Mouse (Mus musculus) erythroblast, embryonic 14.5 days (primary cell): ENCODE measurements around the gene Kat7. TPM values are rescaled to one million over a fixed set of nuclear protein-coding genes. Genes with fewer than 3 reads are reported as not detected.
A peak's percentile ranks its signal among the peaks of the same experiment; 100 is the strongest.

ENCODE experiments used
- H3K27me3 ChIP-seq: 2 replicates; pipeline ENCODE4 v1.6.1; 2012; ENCODE audit warnings: inconsistent platforms; ENCODE audit not compliant: control insufficient read depth
- H3K36me3 ChIP-seq: 2 replicates; pipeline ENCODE4 v1.6.1; 2012; ENCODE audit warnings: mild to moderate bottlenecking, inconsistent platforms; ENCODE audit not compliant: control insufficient read depth
- H3K4me1 ChIP-seq: 2 replicates; pipeline ENCODE4 v1.6.1; 2012; ENCODE audit warnings: inconsistent platforms; ENCODE audit not compliant: control insufficient read depth
- H3K4me3 ChIP-seq: replicated peaks from 2 replicates; pipeline ENCODE3; 2012; ENCODE audit warnings: moderate library complexity, mild to moderate bottlenecking, inconsistent platforms
- H3K9me3 ChIP-seq: 2 replicates; pipeline ENCODE4 v1.6.1; 2012; ENCODE audit warnings: low read length, inconsistent platforms, mixed read lengths; ENCODE audit not compliant: control insufficient read depth
- GATA1 ChIP-seq: IDR thresholded peaks from 2 replicates; pipeline ENCODE4 v1.6.1; 2012; ENCODE audit warnings: low read length, inconsistent platforms, mixed read lengths
- TAL1 ChIP-seq: IDR thresholded peaks from 3 replicates; pipeline ENCODE4 v1.6.1; 2012; ENCODE audit warnings: low read length, inconsistent platforms, mixed read lengths
- polyA plus RNA-seq: library from polyadenylated mRNA; stranded (reverse); fragments of >175 nt; gene quantifications from 2 replicates; pipeline ENCODE4 v1.2.3, GENCODE M21; 2012

Kat7 gene
- polyA plus RNA-seq, 1 experiment, result 1.4 TPM

DNA sequence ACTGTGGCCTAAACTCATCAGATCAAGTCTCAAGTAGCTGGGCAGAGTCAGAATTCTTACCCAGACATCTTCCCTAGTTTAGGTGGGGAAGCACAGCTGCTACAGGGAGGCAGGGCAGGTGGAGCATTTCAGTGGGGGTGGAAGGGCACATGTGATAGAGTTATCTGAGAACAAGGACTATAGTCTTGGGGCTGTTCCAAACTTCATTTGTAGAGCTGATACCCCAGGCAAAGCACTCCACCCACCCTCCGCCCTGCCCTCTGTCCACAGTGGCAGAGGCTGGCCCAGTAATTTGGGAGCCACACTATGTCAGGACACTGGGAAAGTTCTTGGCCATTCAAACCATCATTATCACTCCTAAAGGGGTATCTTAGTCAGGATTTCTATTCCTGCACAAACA lies 10.0 kb upstream of the Kat7 start:
- H3K27me3 ChIP-seq, result no peaks in the 10 kb centered on the region
- H3K36me3 ChIP-seq, result peaks cover 13% of the 10 kb centered on the region
- peaks cover 75% of the 10 kb centered on the region for H3K4me1 ChIP-seq
- TF ChIP-seq GATA1, result no peak
- TF ChIP-seq TAL1, result no peak
- H3K9me3 ChIP-seq, result no peaks in the 10 kb centered on the region
- H3K4me3 ChIP-seq, result peak overlapping the region; percentile 43

- H3K36me3 ChIP-seq, result peaks cover 13% of the 10 kb centered on the region
- TF ChIP-seq GATA1, result no peak
- TF ChIP-seq TAL1, result no peak
- no peak overlapping the region for H3K4me3 ChIP-seq
- peaks cover 78% of the 10 kb centered on the region for H3K4me1 ChIP-seq
- no peaks in the 10 kb centered on the region for H3K9me3 ChIP-seq
- H3K27me3 ChIP-seq, result no peaks in the 10 kb centered on the region
Measured at GRCm38 (mm10) chr11:95319506-95319905, 9.5 kb upstream of the Kat7 start.

DNA sequence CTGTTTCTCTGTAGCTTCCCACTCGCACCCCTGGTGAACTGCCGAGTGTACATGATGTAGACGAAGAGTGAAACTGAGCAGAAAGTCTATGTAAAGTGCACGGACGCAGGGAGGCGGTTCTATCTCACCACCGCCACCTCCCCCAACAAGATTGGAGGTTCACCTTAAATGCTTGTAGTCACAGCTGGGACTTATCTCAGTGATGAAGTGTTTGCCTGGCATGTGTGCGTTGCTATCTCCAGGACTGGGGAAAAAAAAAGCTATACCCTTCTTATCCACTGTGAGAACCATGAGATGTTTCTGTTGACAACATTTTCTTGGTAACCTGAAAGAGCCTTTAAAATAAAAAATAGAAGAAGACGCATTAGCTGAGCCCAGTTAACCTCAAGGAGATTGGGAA lies 8.1 kb upstream of the Kat7 start:
- peak overlapping the region; percentile 32 for H3K4me3 ChIP-seq
- no peaks in the 10 kb centered on the region for H3K27me3 ChIP-seq
- TF ChIP-seq TAL1 (no peak), GATA1 (no peak; the same call in 1 of the 2 replicates)
- H3K36me3 ChIP-seq, result peaks cover 14% of the 10 kb centered on the region
- peaks cover 83% of the 10 kb centered on the region for H3K4me1 ChIP-seq
- H3K9me3 ChIP-seq, result no peaks in the 10 kb centered on the region

GRCm38 (mm10) chr11:95315215-95315955 lies 5.3 kb upstream of the Kat7 start:
- no peaks in the 10 kb centered on the region for H3K9me3 ChIP-seq
- H3K4me3 ChIP-seq, result no peak overlapping the region
- peaks cover 13% of the 10 kb centered on the region for H3K36me3 ChIP-seq
- no peaks in the 10 kb centered on the region for H3K27me3 ChIP-seq
- TF ChIP-seq GATA1 (no peak), TAL1 (no peak)
- peaks cover 81% of the 10 kb centered on the region for H3K4me1 ChIP-seq

- Histone ChIP-seq H3K9me3 (no peaks in the 10 kb centered on the region), H3K4me1 (peaks cover 67% of the 10 kb centered on the region), H3K27me3 (no peaks in the 10 kb centered on the region), H3K36me3 (peaks cover 22% of the 10 kb centered on the region), H3K4me3 (peak overlapping the region; percentile 79)
- TF ChIP-seq GATA1 (no peak), TAL1 (no peak)
Measured at GRCm38 (mm10) chr11:95311425-95311807, 1.4 kb upstream of the Kat7 start.

DNA sequence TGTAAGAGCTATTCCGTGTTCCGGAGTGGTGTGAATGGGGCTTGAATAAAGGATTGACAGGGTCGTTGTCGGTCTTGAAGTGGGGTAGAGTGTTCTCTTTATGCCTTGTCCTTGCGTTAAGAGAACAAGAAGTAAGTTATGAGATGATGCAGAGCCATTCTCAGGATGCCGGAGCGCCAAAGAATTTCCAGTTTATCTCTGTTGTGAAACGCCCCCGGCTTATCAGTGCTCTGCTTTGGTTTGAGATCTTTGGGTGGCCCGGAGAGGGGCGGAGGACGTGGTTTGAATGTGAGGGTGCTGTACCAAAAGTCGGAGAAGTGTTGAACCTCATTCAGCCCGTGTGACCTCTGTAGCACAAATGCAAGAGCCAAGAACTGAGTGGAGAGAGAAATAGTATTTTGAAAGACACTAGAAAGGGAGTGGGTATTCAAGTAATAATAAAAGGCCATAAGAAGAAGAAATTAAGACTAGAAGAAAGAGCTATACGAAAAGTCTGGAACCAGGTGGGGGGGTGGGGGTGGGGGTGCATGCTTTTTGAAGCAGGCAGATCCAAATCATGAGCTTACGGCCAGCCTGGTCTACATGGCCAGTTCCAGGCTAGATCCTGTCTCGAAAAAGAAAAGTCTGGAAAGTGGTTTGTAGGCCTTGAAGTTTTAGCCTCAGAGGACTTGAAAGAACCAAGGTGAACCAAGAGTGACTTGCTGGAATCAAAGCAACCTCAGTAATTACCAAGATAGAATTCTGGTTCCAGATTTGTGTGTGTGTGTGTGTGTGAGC lies 790 bp upstream of the Kat7 start:
- no peaks in the 10 kb centered on the region for H3K9me3 ChIP-seq
- peak; percentile 48; the same call in 1 of the 2 replicates for TF ChIP-seq GATA1
- TF ChIP-seq TAL1, result no peak
- peaks cover 67% of the 10 kb centered on the region for H3K4me1 ChIP-seq
- peak overlapping the region; percentile 79 for H3K4me3 ChIP-seq
- H3K36me3 ChIP-seq, result peaks cover 28% of the 10 kb centered on the region
- no peaks in the 10 kb centered on the region for H3K27me3 ChIP-seq

DNA sequence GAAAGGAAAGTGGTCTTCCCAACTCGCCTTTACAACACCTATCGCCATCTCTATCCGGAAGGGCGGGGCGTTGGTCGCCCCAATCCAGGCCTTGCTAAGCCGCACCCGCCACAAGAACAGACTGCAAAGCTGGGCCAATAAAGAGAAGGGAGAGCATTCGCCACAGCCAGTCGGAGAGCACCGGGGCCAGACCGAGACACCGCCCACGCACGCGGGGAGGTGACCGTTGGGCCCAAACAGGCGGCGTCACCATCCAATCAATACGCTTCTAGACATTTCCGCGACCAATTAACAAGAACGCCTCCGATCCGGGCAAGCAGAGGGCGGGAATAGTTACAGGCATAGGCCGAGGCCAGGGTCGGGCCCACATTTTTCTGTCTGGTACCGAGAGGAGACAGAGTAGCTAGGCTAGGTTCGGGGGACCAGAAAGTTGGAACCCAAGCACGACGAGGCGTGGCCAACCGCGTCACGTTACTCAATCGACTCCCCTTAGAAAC lies 488 bp downstream of the Kat7 start:
- peaks cover 59% of the 10 kb centered on the region for H3K4me1 ChIP-seq
- H3K4me3 ChIP-seq, result peak overlapping the region; percentile 79
- peaks cover 40% of the 10 kb centered on the region for H3K36me3 ChIP-seq

GRCm38 (mm10) chr11:95307526-95307925 lies 2.5 kb downstream of the Kat7 start:
- H3K36me3 ChIP-seq, result peaks cover 57% of the 10 kb centered on the region

More for the DNA sequence above, 488 bp downstream of the Kat7 start:
- TF ChIP-seq TAL1 (no peak), GATA1 (no peak)
- Histone ChIP-seq H3K9me3 (no peaks in the 10 kb centered on the region), H3K27me3 (no peaks in the 10 kb centered on the region)

DNA sequence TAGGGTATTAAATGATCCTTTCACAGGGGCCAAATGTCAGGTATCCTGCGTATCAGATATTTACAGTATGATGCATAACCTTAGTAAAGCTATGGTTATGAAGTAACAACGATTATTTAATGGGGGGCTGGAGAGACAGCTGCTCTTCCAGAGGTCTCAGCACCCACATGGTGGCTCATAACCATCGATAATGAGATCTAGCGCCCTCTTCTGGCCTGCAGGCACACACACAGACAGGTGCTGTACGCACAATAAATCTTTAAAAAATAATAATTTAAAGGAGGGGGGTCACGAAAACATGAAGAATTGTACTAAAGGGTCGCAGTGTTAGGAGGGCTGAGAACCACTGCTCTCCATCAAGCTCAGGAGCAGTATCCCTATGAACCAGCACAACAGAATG lies 4.4 kb downstream of the Kat7 start:
- Histone ChIP-seq H3K36me3 (peaks cover 77% of the 10 kb centered on the region), H3K4me1 (peaks cover 35% of the 10 kb centered on the region), H3K9me3 (no peaks in the 10 kb centered on the region), H3K27me3 (no peaks in the 10 kb centered on the region), H3K4me3 (no peak overlapping the region)
- TF ChIP-seq GATA1 (no peak), TAL1 (no peak)

More at GRCm38 (mm10) chr11:95307526-95307925, 2.5 kb downstream of the Kat7 start:
- Histone ChIP-seq H3K4me3 (peak overlapping the region; percentile 79), H3K9me3 (no peaks in the 10 kb centered on the region), H3K27me3 (no peaks in the 10 kb centered on the region), H3K4me1 (peaks cover 48% of the 10 kb centered on the region)
- no peak for TF ChIP-seq TAL1
- no peak for TF ChIP-seq GATA1

DNA sequence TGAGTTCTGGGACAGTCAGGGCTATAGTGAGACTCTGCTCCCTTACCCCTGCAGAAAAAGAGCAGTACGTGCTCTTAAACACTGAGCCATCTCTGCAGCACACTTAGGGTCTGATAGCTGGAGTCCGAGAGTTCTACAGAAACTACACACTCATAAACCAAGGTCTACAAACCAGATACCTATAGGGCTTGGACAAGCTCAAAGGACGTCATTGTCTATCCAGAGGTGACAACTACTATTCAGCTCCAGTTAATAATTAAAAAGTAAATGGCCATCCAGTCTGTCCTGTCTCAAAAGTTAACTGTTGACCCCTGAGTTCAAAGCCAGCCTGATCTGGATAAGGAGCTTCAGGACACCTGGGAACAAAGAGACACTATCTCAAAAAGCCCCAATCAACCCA lies 8.3 kb downstream of the Kat7 start:
- TF ChIP-seq GATA1, result no peak
- TF ChIP-seq TAL1, result no peak

More for the DNA sequence above, 8.3 kb downstream of the Kat7 start:
- Histone ChIP-seq H3K4me1 (peaks cover 20% of the 10 kb centered on the region), H3K4me3 (no peak overlapping the region), H3K9me3 (no peaks in the 10 kb centered on the region), H3K27me3 (no peaks in the 10 kb centered on the region), H3K36me3 (peaks cover 100% of the 10 kb centered on the region)
